7 mouse cellular contexts compared by ENCODE assay signal in genomic region chr8:76900155-76901141, GRCm38 (mm10). TPM values are rescaled to one million over a fixed set of nuclear protein-coding genes. Genes with fewer than 3 reads are reported as not detected.
A peak's percentile ranks its signal among the peaks of the same experiment; 100 is the strongest.
DNase-seq lines count a peak whose midpoint lies in the region; ATAC-seq lines count a peak whose summit lies in the region.

No protein-coding gene starts in this region.

- peaks cover 36% of the 10 kb centered on the region for H3K27me3 ChIP-seq in hindbrain, embryonic 14.5 days (ENCODE audit: control insufficient read depth, insufficient read depth, low read length)

- H3K4me1 ChIP-seq in hindbrain, embryonic 14.5 days (replicated peaks; ENCODE audit: control insufficient read depth, insufficient read depth, low read length), result peaks cover 17% of the 10 kb centered on the region

- H3K27ac ChIP-seq in hindbrain, embryonic 14.5 days, result no peak overlapping the region

- ATAC-seq in hindbrain, embryonic 14.5 days (ENCODE audit: low FRiP score), result no peak

- peak overlapping the region; percentile 77 for H3K4me3 ChIP-seq in hindbrain, embryonic 14.5 days (replicated peaks; ENCODE audit: low read length)

- H3K36me3 ChIP-seq in hindbrain, embryonic 14.5 days (replicated peaks; ENCODE audit: control insufficient read depth, insufficient read depth), result no peaks in the 10 kb centered on the region

- peak overlapping the region; percentile 100 for H3K4me2 ChIP-seq in hindbrain, embryonic 14.5 days (replicated peaks)

- 0% methylated on average over 58 of the region's 58 CpGs for WGBS in hindbrain, embryonic 14.5 days

- peak; percentile 68 to 91 for DNase-seq in adrenal gland, adult (ENCODE audit: inconsistent age in 2 of 2, low spot score in 1 of 2)
- peak; percentile 63 for DNase-seq in cerebellum, adult 9-10 months
- DNase-seq in gastrocnemius, adult 18-20 months (ENCODE audit: low spot score), result peak; percentile 31
- DNase-seq in hindbrain, embryonic 14.5 days (ENCODE audit: low spot score), result no peak
- DNase-seq in layer of hippocampus, postnatal 14 days (ENCODE audit: low spot score in 2 of 2), result peak; percentile 46 to 63
- peak; percentile 46 for DNase-seq in lung, postnatal 14 days
- DNase-seq in right cerebral cortex, postnatal 4 days, result peak; percentile 51

- no peaks in the 10 kb centered on the region for H3K9me3 ChIP-seq in hindbrain, embryonic 14.5 days (ENCODE audit: control insufficient read depth, low read length)

- peak overlapping the region; percentile 70 for H3K9ac ChIP-seq in hindbrain, embryonic 14.5 days

RNA-seq across cellular contexts. Expression of gene Nr3c2, which starts 1.2 kb away (rescaled TPM):
- 10 to 100 TPM; 16.4 to 19.3 TPM for total RNA-seq in gastrocnemius, adult 18-20 months (2021)
- 3.7 and 6.0 TPM in 2 replicates for polyA plus RNA-seq in hindbrain, embryonic 14.5 days (2014; fragmentation: Nextera tagmentation; extraction: Ambion mirVana)
- total RNA-seq in layer of hippocampus, postnatal 14 days (2021), result 100 to 1,000 TPM; 129 to 136 TPM

Comparison
In these comparisons a context has a peak if more than half of its experiments do, and no peak if none do; other contexts are left out.
1. RNA of gene Nr3c2, which starts 1.2 kb away (total RNA-seq): 129 to 136 TPM in layer of hippocampus, postnatal 14 days; 16.4 to 19.3 TPM in gastrocnemius, adult 18-20 months; every median in the first group is over 4 times any median in the second.